Mouse (Mus musculus) heart, postnatal 36 days (tissue): ENCODE results near the gene Mrpl55. TPM values are rescaled to one million over a fixed set of nuclear protein-coding genes. Genes with fewer than 3 reads are reported as not detected.

Source experiments
- DNase-seq, 2 experiments: peaks; one replicate each; pipeline ENCODE4 v3.0.0; 2021 to 2022
- intact Hi-C: fragments of 180-260 bp; cut with DNase I; formaldehyde crosslinking; loops from one replicate; pipeline ENCODE4 v1.15.1; 2025
- total RNA-seq, 2 experiments: library from RNA; stranded (reverse); gene quantifications; 2 replicates each; pipeline ENCODE4 v1.2.3; 2021

Gene Mrpl55
- total RNA-seq, 2 experiments from 2014 or later = 110 to 125 TPM

- DNase-seq = no peak
- intact Hi-C loops = loop anchor here (2.0 to 5.0 kb wide), 2 partner anchors 17 to 34 kb away; partner anchors contain the start of genes 2310033P09Rik and Guk1
Measured at GRCm38 (mm10) chr11:59226251-59226650, 24.0 kb downstream of the Mrpl55 start.

- no peak for DNase-seq
- intact Hi-C loops = loop anchor here (2.0 to 5.0 kb wide), 2 partner anchors 18 to 35 kb away; partner anchors contain the start of genes 2310033P09Rik and Guk1
Measured at GRCm38 (mm10) chr11:59226787-59227603, 24.7 kb downstream of the Mrpl55 start.

GRCm38 (mm10) chr11:59227604-59228121 is 25.4 kb downstream of the Mrpl55 start:
- intact Hi-C loops = loop anchor here (2.0 to 5.0 kb wide), 3 partner anchors 19 to 65 kb away; partner anchors contain the start of genes 2310033P09Rik, Guk1 and Iba57

GRCm38 (mm10) chr11:59228122-59228953 is 26.1 kb downstream of the Mrpl55 start, which contains the start of gene Arf1:
Gene Arf1 (minus strand): TSS chr11:59228270.
- intact Hi-C loops = loop anchor here (2.0 to 5.0 kb wide), 2 partner anchors 36 to 66 kb away; partner anchors contain the start of genes Guk1 and Iba57
- DNase-seq = peak; percentile 96 to 98

More at GRCm38 (mm10) chr11:59227604-59228121, 25.4 kb downstream of the Mrpl55 start:
- no peak for DNase-seq

GRCm38 (mm10) chr11:59230144-59230760 is 28.0 kb downstream of the Mrpl55 start:
- intact Hi-C loops = no loop called here
- peak; percentile 58 to 66 for DNase-seq

- intact Hi-C loops = no loop called here
- no peak for DNase-seq
Measured at GRCm38 (mm10) chr11:59232797-59233196, 30.5 kb downstream of the Mrpl55 start.

- intact Hi-C loops = loop anchor here (2.0 to 5.0 kb wide), 2 partner anchors 60 to 244 kb away; no protein-coding TSS in a partner anchor
- peak; percentile 43 to 61 for DNase-seq
Measured at GRCm38 (mm10) chr11:59238525-59239427, 36.5 kb downstream of the Mrpl55 start.

- no peak for DNase-seq
Measured at GRCm38 (mm10) chr11:59239428-59239785, 37.1 kb downstream of the Mrpl55 start.

GRCm38 (mm10) chr11:59239796-59240195 is 37.5 kb downstream of the Mrpl55 start:
- intact Hi-C loops = loop anchor here (2.0 to 5.0 kb wide), 2 partner anchors 59 to 243 kb away; no protein-coding TSS in a partner anchor
- no peak for DNase-seq

More at GRCm38 (mm10) chr11:59239428-59239785, 37.1 kb downstream of the Mrpl55 start:
- intact Hi-C loops = loop anchor here (2.0 to 5.0 kb wide), 2 partner anchors 59 to 243 kb away; no protein-coding TSS in a partner anchor

GRCm38 (mm10) chr11:59241841-59242240 is 39.6 kb downstream of the Mrpl55 start:
- intact Hi-C loops = no loop called here
- DNase-seq = no peak

GRCm38 (mm10) chr11:59243856-59244255 is 41.6 kb downstream of the Mrpl55 start:
- DNase-seq = no peak
- intact Hi-C loops = no loop called here

GRCm38 (mm10) chr11:59248101-59248500 is 45.8 kb downstream of the Mrpl55 start:
- no peak for DNase-seq
- intact Hi-C loops = no loop called here

Other genes starting within 250 kb of the Mrpl55 start
- 10 to 100 TPM; 15.3 to 17.6 TPM for gene Hist3h2a, start 247.8 kb upstream of the Mrpl55 start, total RNA-seq
- under 1 TPM; 0.11 to 0.16 TPM for gene Trim17, start 247.8 kb upstream of the Mrpl55 start, total RNA-seq
- gene Trim11, start 224.4 kb upstream of the Mrpl55 start, total RNA-seq = 10 to 100 TPM; 14.5 TPM
- 100 to 1,000 TPM; 725 to 820 TPM for gene Obscn, start 66.1 kb upstream of the Mrpl55 start, total RNA-seq
- gene Iba57, start 38.7 kb upstream of the Mrpl55 start, total RNA-seq = 10 to 100 TPM; 20.4 to 20.5 TPM
- 1 to 10 TPM in 1 of 2 experiments, under 1 TPM in 1; 0.97 to 1.0 TPM for gene Gjc2, start 19.3 kb upstream of the Mrpl55 start, total RNA-seq
- 100 to 1,000 TPM in 1 of 2 experiments, 10 to 100 TPM in 1; 88.3 to 117 TPM for gene Guk1, start 10.3 kb upstream of the Mrpl55 start, total RNA-seq
- 1 to 10 TPM; 9.2 to 9.5 TPM for gene 2310033P09Rik, start 5.8 kb downstream of the Mrpl55 start, total RNA-seq
- 100 to 1,000 TPM; 257 TPM for gene Arf1, start 25.8 kb downstream of the Mrpl55 start, total RNA-seq
- not detected for gene Wnt3a, start 88.3 kb downstream of the Mrpl55 start, total RNA-seq
- 1 to 10 TPM; 6.0 to 6.2 TPM for gene Wnt9a, start 104.4 kb downstream of the Mrpl55 start, total RNA-seq
- not detected for gene Prss38, start 173.2 kb downstream of the Mrpl55 start, total RNA-seq
- gene Jmjd4, start 247.6 kb downstream of the Mrpl55 start, total RNA-seq = 10 to 100 TPM; 10.8 TPM
- gene Snap47, start 248.7 kb downstream of the Mrpl55 start, total RNA-seq = 10 to 100 TPM; 33.0 to 37.7 TPM